Mouse (Mus musculus): ENCODE results near the gene Mavs.

DNA sequence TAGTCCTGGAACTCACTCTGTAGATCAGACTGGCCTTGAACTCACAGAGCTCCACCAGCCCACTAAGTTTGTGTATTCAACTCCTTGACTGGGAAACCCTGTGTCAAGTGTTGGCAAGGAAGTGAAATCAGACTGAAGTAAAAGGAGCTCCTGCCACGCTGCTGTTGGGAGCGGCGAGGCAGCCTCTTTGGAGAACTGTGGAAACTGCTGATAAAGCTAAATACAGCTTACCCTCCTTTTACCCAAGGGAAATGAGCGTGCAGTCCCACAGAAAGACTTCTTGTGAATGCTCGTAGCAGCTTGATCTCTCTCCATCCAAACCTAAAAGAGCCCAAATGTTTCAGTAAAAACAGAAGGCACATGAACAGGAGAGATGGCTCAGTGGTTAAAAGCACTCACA is 11.3 kb upstream of the Mavs start:
- TF ChIP-seq CTCF (IDR thresholded peaks at IDR 0.05; ENCODE audit: insufficient read depth, low read depth, low read length): no peak
- no peak for TF ChIP-seq POLR2A (IDR thresholded peaks at IDR 0.05; ENCODE audit: insufficient read depth, low read depth, low read length)

Measured in olfactory bulb, adult 2 months (tissue).